Comparison of ENCODE assay signal across 21 mouse cellular contexts in genomic region chr17:85374834-85375176, GRCm38 (mm10).
DNase-seq lines count a peak whose midpoint lies in the region; ATAC-seq and TF ChIP-seq lines count a peak whose summit lies in the region.
"Had no signal": no experiment of that assay in that cellular context is flagged by ENCODE, and none has a peak within 500 bp of the region (broad histone marks: within the 10 kb centered on the region; RNA-seq: fewer than 3 reads in every experiment).

No protein-coding gene starts in this region.

- H3K36me3 ChIP-seq in heart, embryonic 13.5 days, result no peaks in the 10 kb centered on the region
- H3K36me3 ChIP-seq in midbrain, embryonic 11.5 days (ENCODE audit: control insufficient read depth, insufficient read depth, low read length), result no peaks in the 10 kb centered on the region
- H3K36me3 ChIP-seq in midbrain, embryonic 16.5 days (ENCODE audit: control insufficient read depth, insufficient read depth, low read length), result no peaks in the 10 kb centered on the region
- H3K36me3 ChIP-seq: forebrain, embryonic 12.5 days; midbrain, embryonic 12.5 days; stomach, embryonic 15.5 days had no signal

- no peak overlapping the region for H3K4me3 ChIP-seq in heart, embryonic 13.5 days
- H3K4me3 ChIP-seq in midbrain, embryonic 11.5 days (ENCODE audit: low read depth, low read length), result no peak overlapping the region
- H3K4me3 ChIP-seq in midbrain, embryonic 16.5 days (ENCODE audit: low read depth, low read length), result no peak overlapping the region
- H3K4me3 ChIP-seq: forebrain, embryonic 12.5 days; layer of hippocampus, adult 2 months; midbrain, embryonic 12.5 days; stomach, embryonic 15.5 days had no signal

- no peak overlapping the region for H3K9ac ChIP-seq in heart, embryonic 13.5 days
- no peak overlapping the region for H3K9ac ChIP-seq in midbrain, embryonic 11.5 days (ENCODE audit: low read length)
- no peak overlapping the region for H3K9ac ChIP-seq in midbrain, embryonic 16.5 days (ENCODE audit: low read depth, low read length)
- H3K9ac ChIP-seq: forebrain, embryonic 12.5 days; midbrain, embryonic 12.5 days; stomach, embryonic 15.5 days had no signal

- no peaks in the 10 kb centered on the region for H3K9me3 ChIP-seq in heart, embryonic 13.5 days
- H3K9me3 ChIP-seq in midbrain, embryonic 11.5 days (ENCODE audit: control insufficient read depth, low read length), result no peaks in the 10 kb centered on the region
- no peaks in the 10 kb centered on the region for H3K9me3 ChIP-seq in midbrain, embryonic 16.5 days (replicated peaks; ENCODE audit: control insufficient read depth, low read length, poor library complexity, severe bottlenecking)
- H3K9me3 ChIP-seq: forebrain, embryonic 12.5 days; midbrain, embryonic 12.5 days; stomach, embryonic 15.5 days had no signal

- peak overlapping the region; percentile 24; the same call in 1 of the 2 replicates for H3K27ac ChIP-seq in heart, embryonic 13.5 days (replicated peaks)
- no peak overlapping the region for H3K27ac ChIP-seq in midbrain, embryonic 11.5 days (ENCODE audit: low read depth, low read length)
- no peak overlapping the region for H3K27ac ChIP-seq in midbrain, embryonic 16.5 days (ENCODE audit: low read length)
- H3K27ac ChIP-seq: forebrain, embryonic 12.5 days; hindbrain, postnatal 0 days; kidney, postnatal 0 days; layer of hippocampus, adult 2 months; midbrain, embryonic 12.5 days; stomach, embryonic 15.5 days had no signal

- H3K4me2 ChIP-seq in heart, embryonic 13.5 days, result peak overlapping the region; percentile 34
- no peak overlapping the region for H3K4me2 ChIP-seq in midbrain, embryonic 11.5 days
- no peak overlapping the region; the same call in 1 of the 2 replicates for H3K4me2 ChIP-seq in midbrain, embryonic 16.5 days (ENCODE audit: low read length)
- H3K4me2 ChIP-seq: forebrain, embryonic 12.5 days; midbrain, embryonic 12.5 days; stomach, embryonic 15.5 days had no signal

- no peak for TF ChIP-seq POLR2A in brain, embryonic 14.5 days (IDR thresholded peaks at IDR 0.05; ENCODE audit: borderline replicate concordance, extremely low read depth, insufficient read depth, insufficient read length, poor library complexity, severe bottlenecking)

- no peak for TF ChIP-seq CTCF in brain, embryonic 14.5 days (IDR thresholded peaks at IDR 0.05; ENCODE audit: borderline replicate concordance, extremely low read depth, insufficient read depth, insufficient read length)

- no peak for ATAC-seq in heart, embryonic 13.5 days (ENCODE audit: extremely low read depth, insufficient number of reproducible peaks, low FRiP score, low TSS enrichment)
- no peak for ATAC-seq in midbrain, embryonic 11.5 days (ENCODE audit: low FRiP score)
- ATAC-seq in midbrain, embryonic 16.5 days, result no peak
- ATAC-seq: hindbrain, postnatal 0 days had no signal

- peaks cover 45% of the 10 kb centered on the region for H3K4me1 ChIP-seq in heart, embryonic 13.5 days
- no peaks in the 10 kb centered on the region; the same call in 1 of the 2 replicates for H3K4me1 ChIP-seq in midbrain, embryonic 11.5 days (ENCODE audit: control insufficient read depth, insufficient read depth, low read length)
- peaks cover 3% of the 10 kb centered on the region; the same call in 1 of the 2 replicates for H3K4me1 ChIP-seq in midbrain, embryonic 16.5 days (ENCODE audit: control insufficient read depth, insufficient read depth, low read length)

- no peaks in the 10 kb centered on the region for H3K27me3 ChIP-seq in heart, embryonic 13.5 days (replicated peaks)
- peaks cover 4% of the 10 kb centered on the region; the same call in 1 of the 2 replicates for H3K27me3 ChIP-seq in midbrain, embryonic 11.5 days (ENCODE audit: control insufficient read depth, insufficient read depth, low read length)
- H3K27me3 ChIP-seq in midbrain, embryonic 16.5 days (ENCODE audit: control insufficient read depth, insufficient read depth, low read depth, low read length), result peaks cover 14% of the 10 kb centered on the region
- H3K27me3 ChIP-seq: stomach, embryonic 15.5 days had no signal

- WGBS in heart, embryonic 13.5 days, result 68% methylated on average over 8 of the region's 8 CpGs
- WGBS in midbrain, embryonic 11.5 days, result 57% methylated on average over 8 of the region's 8 CpGs
- WGBS in midbrain, embryonic 16.5 days, result 40% methylated on average over 8 of the region's 8 CpGs

- no peak for DNase-seq in heart, adult 8-10 months (ENCODE audit: low spot score)
- peak; percentile 83 for DNase-seq in midbrain, embryonic 11.5 days (ENCODE audit: low spot score, missing footprints)
- DNase-seq in brain, embryonic 14.5 days (ENCODE audit: low read depth), result peak; percentile 45
- peak; percentile 58 for DNase-seq in retina, embryonic 14.5 days (ENCODE audit: low spot score)
- no peak for DNase-seq in embryo, embryonic 10.5 days (ENCODE audit: low spot score)
- DNase-seq: adrenal gland, adult 8-10 months; cerebellum, adult 11 months; cerebellum, postnatal 25 days; gastrocnemius, postnatal 14 days; kidney, adult 11 months; lung, adult 2 months; lung, postnatal 4 days; spleen, adult 18-20 months had no signal

Comparison
In these comparisons a context has a peak if more than half of its experiments do, and no peak if none do; other contexts are left out.
1. DNase-seq: peak in midbrain, embryonic 11.5 days (single experiment), brain, embryonic 14.5 days (single experiment) and retina, embryonic 14.5 days (single experiment); none in heart, adult 8-10 months (single experiment) and embryo, embryonic 10.5 days (single experiment).